Mouse (Mus musculus): ENCODE measurements around the gene Ndufb3. TPM values are rescaled to one million over a fixed set of nuclear protein-coding genes. Genes with fewer than 3 reads are reported as not detected.
"Not testable (repeated sequence)": the region's sequence is repeated elsewhere in the genome, so short reads cannot be mapped to it uniquely, and the experiment has no call there.

Ndufb3 gene
- 100 to 1,000 TPM; 300 to 304 TPM for total RNA-seq (2021)

- intact Hi-C loops (cut with DNase I) = loop anchor here (2.0 to 5.0 kb wide), 3 partner anchors 66 to 164 kb away; partner anchors contain the start of gene Clk1
These were observed at the start of gene Ndufb3, which contains the start of gene Fam126b for GRCm38 (mm10) chr1:58586171-58586997. Gene Ndufb3, plus strand, starts transcription at chr1:58586384. Gene Fam126b, minus strand, starts transcription at chr1:58586323.

GRCm38 (mm10) chr1:58541386-58541785 is 44.8 kb upstream of the Ndufb3 start:
- intact Hi-C loops (cut with DNase I) = no loop called here
- no peak for DNase-seq

More at GRCm38 (mm10) chr1:58586171-58586997, at the start of gene Ndufb3, which contains the start of gene Fam126b:
- peak; percentile 89 to 93 for DNase-seq

- not testable (repeated sequence) for DNase-seq
- intact Hi-C loops (cut with DNase I) = loop anchor here (5.0 kb wide), 1 partner anchor 187 kb away; no protein-coding TSS in a partner anchor
These were observed 25.8 kb upstream of the Ndufb3 start for GRCm38 (mm10) chr1:58560370-58560769.

- intact Hi-C loops (cut with DNase I) = loop anchor here (2.0 to 5.0 kb wide), 2 partner anchors 114 to 185 kb away; no protein-coding TSS in a partner anchor
- DNase-seq = peak; percentile 34 to 57
These were observed 23.7 kb upstream of the Ndufb3 start for GRCm38 (mm10) chr1:58562455-58562854.

GRCm38 (mm10) chr1:58564981-58565380 is 21.2 kb upstream of the Ndufb3 start:
- DNase-seq = no peak
- intact Hi-C loops (cut with DNase I) = loop anchor here (5.0 kb wide), 1 partner anchor 182 kb away; no protein-coding TSS in a partner anchor

GRCm38 (mm10) chr1:58566621-58567020 is 19.6 kb upstream of the Ndufb3 start:
- intact Hi-C loops (cut with DNase I) = no loop called here
- DNase-seq = no peak

GRCm38 (mm10) chr1:58568456-58569130 is 17.6 kb upstream of the Ndufb3 start:
- intact Hi-C loops (cut with DNase I) = no loop called here
- DNase-seq = no peak

- no peak for DNase-seq
- intact Hi-C loops (cut with DNase I) = no loop called here
These were observed 15.7 kb upstream of the Ndufb3 start for GRCm38 (mm10) chr1:58570437-58570836.

- intact Hi-C loops (cut with DNase I) = no loop called here
- peak in 1 of 2 experiments; percentile 16 for DNase-seq
These were observed 7.0 kb upstream of the Ndufb3 start for GRCm38 (mm10) chr1:58579179-58579578.

- no peak for DNase-seq
- intact Hi-C loops (cut with DNase I) = no loop called here
These were observed 3.6 kb upstream of the Ndufb3 start for GRCm38 (mm10) chr1:58582611-58583010.

GRCm38 (mm10) chr1:58584271-58584670 is 1.9 kb upstream of the Ndufb3 start:
- intact Hi-C loops (cut with DNase I) = no loop called here
- DNase-seq = no peak

GRCm38 (mm10) chr1:58585373-58586170 is 612 bp upstream of the Ndufb3 start:
- DNase-seq = peak in 1 of 2 experiments; percentile 7
- intact Hi-C loops (cut with DNase I) = loop anchor here (2.0 to 5.0 kb wide), 3 partner anchors 67 to 163 kb away; partner anchors contain the start of gene Clk1

GRCm38 (mm10) chr1:58587491-58587890 is 1.3 kb downstream of the Ndufb3 start:
- intact Hi-C loops (cut with DNase I) = loop anchor here (2.0 to 5.0 kb wide), 3 partner anchors 65 to 165 kb away; partner anchors contain the start of gene Clk1
- no peak for DNase-seq

- intact Hi-C loops (cut with DNase I) = no loop called here
- DNase-seq = no peak
These were observed 16.5 kb downstream of the Ndufb3 start for GRCm38 (mm10) chr1:58602681-58603080.

- intact Hi-C loops (cut with DNase I) = no loop called here
- DNase-seq = no peak
These were observed 17.6 kb downstream of the Ndufb3 start for GRCm38 (mm10) chr1:58603738-58604137.

GRCm38 (mm10) chr1:58609591-58609990 is 23.4 kb downstream of the Ndufb3 start:
- intact Hi-C loops (cut with DNase I); DNase-seq: not testable (repeated sequence)

GRCm38 (mm10) chr1:58610166-58610565 is 24.0 kb downstream of the Ndufb3 start:
- intact Hi-C loops (cut with DNase I) = no loop called here
- no peak for DNase-seq

GRCm38 (mm10) chr1:58610611-58611010 is 24.4 kb downstream of the Ndufb3 start:
- intact Hi-C loops (cut with DNase I) = no loop called here
- no peak for DNase-seq

GRCm38 (mm10) chr1:58613786-58614185 is 27.6 kb downstream of the Ndufb3 start:
- intact Hi-C loops (cut with DNase I) = no loop called here
- no peak for DNase-seq

GRCm38 (mm10) chr1:58614424-58614823 is 28.2 kb downstream of the Ndufb3 start:
- DNase-seq = peak; percentile 20 to 34
- intact Hi-C loops (cut with DNase I) = no loop called here

Measured in heart, postnatal 36 days (tissue).